Mouse (Mus musculus): ENCODE measurements around the gene Engase. TPM values are rescaled to one million over a fixed set of nuclear protein-coding genes. Genes with fewer than 3 reads are reported as not detected.

The Engase gene
- total RNA-seq, 2 experiments from 2014 or later, result 11.0 to 12.4 TPM

- intact Hi-C loops (cut with DNase I), result no loop called here
- DNase-seq (ENCODE audit: extremely low spot score in 1 of 2, low spot score in 2 of 2), result no peak
- Histone ChIP-seq H3K4me3 (no peak overlapping the region), H3K27ac (no peak overlapping the region)
- no peak for TF ChIP-seq CTCF (IDR thresholded peaks at IDR 0.05)
These were observed 17.1 kb upstream of the Engase start for GRCm38 (mm10) chr11:118459536-118459935.

- no peak for DNase-seq (ENCODE audit: extremely low spot score in 1 of 2, low spot score in 2 of 2)
- intact Hi-C loops (cut with DNase I), result no loop called here
- TF ChIP-seq CTCF (IDR thresholded peaks at IDR 0.05), result peak; percentile 64
- no peak overlapping the region for H3K27ac ChIP-seq
- H3K4me3 ChIP-seq, result no peak overlapping the region
These were observed 16.3 kb upstream of the Engase start for GRCm38 (mm10) chr11:118460280-118460679.

GRCm38 (mm10) chr11:118467441-118468035, 9.1 kb upstream of the Engase start:
- no peak for DNase-seq (ENCODE audit: extremely low spot score in 1 of 2, low spot score in 2 of 2)
- no peak for TF ChIP-seq CTCF (IDR thresholded peaks at IDR 0.05)
- Histone ChIP-seq H3K27ac (no peak overlapping the region), H3K4me3 (no peak overlapping the region)
- intact Hi-C loops (cut with DNase I), result no loop called here

- H3K4me3 ChIP-seq, result no peak overlapping the region
- no peak for TF ChIP-seq CTCF (IDR thresholded peaks at IDR 0.05)
- intact Hi-C loops (cut with DNase I), result no loop called here
- DNase-seq (ENCODE audit: extremely low spot score in 1 of 2, low spot score in 2 of 2), result no peak
- no peak overlapping the region for H3K27ac ChIP-seq
These were observed 7.0 kb upstream of the Engase start for GRCm38 (mm10) chr11:118469509-118470160.

- H3K4me3 ChIP-seq, result no peak overlapping the region
- H3K27ac ChIP-seq, result no peak overlapping the region
- DNase-seq (ENCODE audit: extremely low spot score in 1 of 2, low spot score in 2 of 2), result no peak
- intact Hi-C loops (cut with DNase I), result no loop called here
- TF ChIP-seq CTCF (IDR thresholded peaks at IDR 0.05), result no peak
These were observed 6.2 kb upstream of the Engase start for GRCm38 (mm10) chr11:118470234-118470966.

GRCm38 (mm10) chr11:118471676-118472075, 5.0 kb upstream of the Engase start:
- no peak overlapping the region for H3K4me3 ChIP-seq
- TF ChIP-seq CTCF (IDR thresholded peaks at IDR 0.05), result no peak
- intact Hi-C loops (cut with DNase I), result no loop called here
- no peak for DNase-seq (ENCODE audit: extremely low spot score in 1 of 2, low spot score in 2 of 2)
- no peak overlapping the region for H3K27ac ChIP-seq

GRCm38 (mm10) chr11:118473161-118473560, 3.5 kb upstream of the Engase start:
- H3K27ac ChIP-seq, result no peak overlapping the region
- TF ChIP-seq CTCF (IDR thresholded peaks at IDR 0.05), result no peak
- intact Hi-C loops (cut with DNase I), result no loop called here

GRCm38 (mm10) chr11:118473842-118474500, 2.7 kb upstream of the Engase start:
- no peak overlapping the region for H3K27ac ChIP-seq
- DNase-seq (ENCODE audit: extremely low spot score in 1 of 2, low spot score in 2 of 2), result no peak
- TF ChIP-seq CTCF (IDR thresholded peaks at IDR 0.05), result no peak
- intact Hi-C loops (cut with DNase I), result no loop called here
- H3K4me3 ChIP-seq, result no peak overlapping the region

More at GRCm38 (mm10) chr11:118473161-118473560, 3.5 kb upstream of the Engase start:
- H3K4me3 ChIP-seq, result no peak overlapping the region
- no peak for DNase-seq (ENCODE audit: extremely low spot score in 1 of 2, low spot score in 2 of 2)

GRCm38 (mm10) chr11:118475496-118476083, 1.0 kb upstream of the Engase start:
- H3K4me3 ChIP-seq, result no peak overlapping the region
- DNase-seq (ENCODE audit: extremely low spot score in 1 of 2, low spot score in 2 of 2), result no peak
- intact Hi-C loops (cut with DNase I), result no loop called here
- no peak for TF ChIP-seq CTCF (IDR thresholded peaks at IDR 0.05)
- H3K27ac ChIP-seq, result no peak overlapping the region

GRCm38 (mm10) chr11:118479776-118480175, 3.1 kb downstream of the Engase start:
- intact Hi-C loops (cut with DNase I), result no loop called here
- no peak for TF ChIP-seq CTCF (IDR thresholded peaks at IDR 0.05)

GRCm38 (mm10) chr11:118481231-118481630, 4.6 kb downstream of the Engase start:
- no peak overlapping the region for H3K4me3 ChIP-seq
- no peak for DNase-seq (ENCODE audit: extremely low spot score in 1 of 2, low spot score in 2 of 2)
- no peak for TF ChIP-seq CTCF (IDR thresholded peaks at IDR 0.05)
- intact Hi-C loops (cut with DNase I), result no loop called here
- H3K27ac ChIP-seq, result no peak overlapping the region

More at GRCm38 (mm10) chr11:118479776-118480175, 3.1 kb downstream of the Engase start:
- no peak overlapping the region for H3K4me3 ChIP-seq
- no peak for DNase-seq (ENCODE audit: extremely low spot score in 1 of 2, low spot score in 2 of 2)
- no peak overlapping the region for H3K27ac ChIP-seq
